10 mouse cellular contexts compared by ENCODE assay signal in genomic region chr16:16930810-16931296, GRCm38 (mm10). TPM values are rescaled to one million over a fixed set of nuclear protein-coding genes. Genes with fewer than 3 reads are reported as not detected.
A peak's percentile ranks its signal among the peaks of the same experiment; 100 is the strongest.
DNase-seq lines count a peak whose midpoint lies in the region; ATAC-seq and TF ChIP-seq lines count a peak whose summit lies in the region.
"Had no signal": no experiment of that assay in that cellular context is flagged by ENCODE, and none has a peak within 500 bp of the region (broad histone marks: within the 10 kb centered on the region; RNA-seq: fewer than 3 reads in every experiment).

No protein-coding gene starts in this region.

- DNase-seq in kidney, adult 11 months = no peak
- DNase-seq in forebrain, postnatal 0 days = peak; percentile 41
- peak; percentile 73 to 88 for DNase-seq in layer of hippocampus, postnatal 14 days (ENCODE audit: low spot score in 2 of 2)
- peak; percentile 94 for DNase-seq in right cerebral cortex, adult 18-20 months
- no peak for DNase-seq in adrenal gland, postnatal 10 days
- DNase-seq: lung, postnatal 14 days had no signal

- peak; percentile 82 for ATAC-seq in kidney, embryonic 16.5 days (ENCODE audit: low FRiP score, low TSS enrichment)
- ATAC-seq in forebrain, postnatal 0 days = peak; percentile 78
- no peak for ATAC-seq in CD4-positive, CD25-positive, alpha-beta regulatory T cell, adult 4 months
- ATAC-seq in megakaryocyte, adult 5-6 weeks (ENCODE audit: poor library complexity, severe bottlenecking) = no peak

- TF ChIP-seq CTCF in forebrain, postnatal 0 days (IDR thresholded peaks at IDR 0.05; ENCODE audit: low read depth) = no peak

- H3K27ac ChIP-seq in kidney, embryonic 16.5 days (ENCODE audit: low read length) = no peak overlapping the region
- H3K27ac ChIP-seq in forebrain, postnatal 0 days (ENCODE audit: low read depth, low read length) = peak overlapping the region; percentile 50
- H3K27ac ChIP-seq: embryonic facial prominence, embryonic 13.5 days had no signal

- no peaks in the 10 kb centered on the region for H3K9me3 ChIP-seq in kidney, embryonic 16.5 days (ENCODE audit: low read length)
- no peaks in the 10 kb centered on the region for H3K9me3 ChIP-seq in forebrain, postnatal 0 days (ENCODE audit: low read length)
- H3K9me3 ChIP-seq: embryonic facial prominence, embryonic 13.5 days had no signal

- no peak overlapping the region for H3K4me2 ChIP-seq in kidney, embryonic 16.5 days (replicated peaks; ENCODE audit: low read depth, low read length)
- H3K4me2 ChIP-seq in forebrain, postnatal 0 days (ENCODE audit: low read depth) = no peak overlapping the region
- H3K4me2 ChIP-seq: embryonic facial prominence, embryonic 13.5 days had no signal

- no peaks in the 10 kb centered on the region for H3K4me1 ChIP-seq in kidney, embryonic 16.5 days (ENCODE audit: insufficient read depth, low read length)
- no peaks in the 10 kb centered on the region for H3K4me1 ChIP-seq in forebrain, postnatal 0 days (ENCODE audit: insufficient read depth)
- H3K4me1 ChIP-seq: embryonic facial prominence, embryonic 13.5 days had no signal

- WGBS in kidney, embryonic 16.5 days = 48% methylated on average over 5 of the region's 5 CpGs
- 47% methylated on average over 5 of the region's 5 CpGs for WGBS in forebrain, postnatal 0 days

- H3K27me3 ChIP-seq in kidney, embryonic 16.5 days (ENCODE audit: insufficient read depth, low read length) = no peaks in the 10 kb centered on the region
- H3K27me3 ChIP-seq in forebrain, postnatal 0 days (ENCODE audit: insufficient read depth, low read length) = no peaks in the 10 kb centered on the region
- H3K27me3 ChIP-seq: embryonic facial prominence, embryonic 13.5 days had no signal

- H3K36me3 ChIP-seq in kidney, embryonic 16.5 days (ENCODE audit: insufficient read depth, low read length) = no peaks in the 10 kb centered on the region
- no peaks in the 10 kb centered on the region; the same call in 1 of the 2 replicates for H3K36me3 ChIP-seq in forebrain, postnatal 0 days (ENCODE audit: insufficient read depth)

- H3K4me3 ChIP-seq in kidney, embryonic 16.5 days (ENCODE audit: low read length) = no peak overlapping the region
- H3K4me3 ChIP-seq in forebrain, postnatal 0 days (ENCODE audit: low read depth, low read length) = no peak overlapping the region
- H3K4me3 ChIP-seq: embryonic facial prominence, embryonic 13.5 days had no signal

- H3K9ac ChIP-seq in kidney, embryonic 16.5 days (replicated peaks; ENCODE audit: low read length) = no peak overlapping the region
- H3K9ac ChIP-seq in forebrain, postnatal 0 days = no peak overlapping the region
- H3K9ac ChIP-seq: embryonic facial prominence, embryonic 13.5 days had no signal

RNA-seq across cellular contexts. Expression of gene Ppm1f, which starts 34.6 kb away (rescaled TPM):
- 37.7 TPM in 2 replicates for polyA plus RNA-seq in kidney, embryonic 16.5 days (2015; fragmentation: Nextera tagmentation; extraction: Ambion mirVana)
- 26.8 and 34.7 TPM in 2 replicates for total RNA-seq in forebrain, postnatal 0 days (2014; rRNA removed)
- 7.9 and 12.1 TPM in 2 replicates for polyA plus RNA-seq in forebrain, postnatal 0 days (2015; fragmentation: Nextera tagmentation; extraction: Ambion mirVana)
- 10 to 100 TPM; 29.2 to 31.6 TPM for total RNA-seq in layer of hippocampus, postnatal 14 days (2021)
- polyA plus RNA-seq in CD4-positive, CD25-positive, alpha-beta regulatory T cell, adult 4 months (2017; shearing (Covaris generic)) = 10 to 100 TPM; 12.3 to 26.4 TPM
- total RNA-seq in megakaryocyte, adult 5-6 weeks (2015) = 1.6 and 2.6 TPM in 2 replicates
- 6.5 and 7.9 TPM in 2 replicates for total RNA-seq in megakaryocyte, adult 5-6 weeks (2017)
- 10 to 100 TPM; 39.3 to 40.3 TPM for total RNA-seq in adrenal gland, postnatal 10 days (2021)

RNA-seq across cellular contexts. Expression of gene Mapk1, which starts 52.3 kb away (rescaled TPM):
- polyA plus RNA-seq in kidney, embryonic 16.5 days (2015; fragmentation: Nextera tagmentation; extraction: Ambion mirVana) = 171 and 172 TPM in 2 replicates
- total RNA-seq in forebrain, postnatal 0 days (2014; rRNA removed) = 189 and 231 TPM in 2 replicates
- polyA plus RNA-seq in forebrain, postnatal 0 days (2015; fragmentation: Nextera tagmentation; extraction: Ambion mirVana) = 165 and 207 TPM in 2 replicates
- total RNA-seq in layer of hippocampus, postnatal 14 days (2021) = 100 to 1,000 TPM; 453 to 458 TPM
- 10 to 100 TPM; 19.1 to 32.1 TPM for polyA plus RNA-seq in CD4-positive, CD25-positive, alpha-beta regulatory T cell, adult 4 months (2017; shearing (Covaris generic))
- total RNA-seq in megakaryocyte, adult 5-6 weeks (2015) = 109 and 111 TPM in 2 replicates
- total RNA-seq in megakaryocyte, adult 5-6 weeks (2017) = 114 and 121 TPM in 2 replicates
- 100 to 1,000 TPM; 154 to 160 TPM for total RNA-seq in adrenal gland, postnatal 10 days (2021)

Comparison
In these comparisons a context has a peak if more than half of its experiments do, and no peak if none do; other contexts are left out.
1. ATAC-seq: peak in kidney, embryonic 16.5 days (single experiment) and forebrain, postnatal 0 days (single experiment); none in CD4-positive, CD25-positive, alpha-beta regulatory T cell, adult 4 months (single experiment) and megakaryocyte, adult 5-6 weeks (single experiment).
2. DNase-seq: peak in forebrain, postnatal 0 days (single experiment), layer of hippocampus, postnatal 14 days (2 of 2) and right cerebral cortex, adult 18-20 months (single experiment); none in kidney, adult 11 months (single experiment) and adrenal gland, postnatal 10 days (single experiment).